Mouse (Mus musculus): Measurements from ENCODE around the gene E130208F15Rik. TPM values are rescaled to one million over a fixed set of nuclear protein-coding genes. Genes with fewer than 3 reads are reported as not detected.
A peak's percentile ranks its signal among the peaks of the same experiment; 100 is the strongest.

Gene E130208F15Rik
- polyA plus RNA-seq, 1 experiment: 0.28 TPM

GRCm38 (mm10) chr7:30318142-30318541 lies 3.4 kb upstream of the E130208F15Rik start:
- H3K4me1 ChIP-seq (ENCODE audit: control insufficient read depth, insufficient read depth, low read length): peaks cover 8% of the 10 kb centered on the region
- H3K27me3 ChIP-seq (ENCODE audit: control insufficient read depth, insufficient read depth, low read length): no peaks in the 10 kb centered on the region
- no peak overlapping the region for H3K4me3 ChIP-seq (ENCODE audit: control insufficient read depth, low read depth, low read length)
- no peak overlapping the region for H3K27ac ChIP-seq (ENCODE audit: control insufficient read depth, insufficient read depth, low read depth, low read length)
- H3K36me3 ChIP-seq (ENCODE audit: control insufficient read depth, insufficient read depth, low read length): no peaks in the 10 kb centered on the region
- TF ChIP-seq CTCF (IDR thresholded peaks at IDR 0.05; ENCODE audit: control insufficient read depth, insufficient read depth, insufficient replicate concordance, low read depth, low read length) (no peak), POLR2A (IDR thresholded peaks at IDR 0.05; ENCODE audit: control insufficient read depth, low read depth, low read length) (no peak)

DNA sequence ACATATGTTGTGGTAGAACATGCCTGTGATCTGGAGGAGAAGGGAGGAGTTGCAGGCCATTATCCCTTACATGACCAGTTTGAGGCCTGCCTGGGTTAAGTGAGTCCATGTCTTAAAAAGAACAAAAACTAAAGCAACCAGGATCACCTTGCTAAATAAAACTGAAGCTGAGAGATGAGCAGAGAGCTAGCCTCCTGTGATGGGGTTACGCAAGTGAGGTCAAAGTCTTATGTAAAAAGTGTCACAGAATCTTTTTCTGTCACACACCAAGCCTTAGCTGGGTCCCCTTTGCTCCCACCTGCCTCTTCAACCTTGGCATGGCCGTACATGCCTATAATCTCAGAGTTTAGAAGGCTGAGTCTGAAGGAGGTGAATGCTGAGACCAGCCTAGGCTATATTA lies 594 bp upstream of the E130208F15Rik start:
- no peak overlapping the region for H3K4me3 ChIP-seq (ENCODE audit: control insufficient read depth, low read depth, low read length)
- H3K4me1 ChIP-seq (ENCODE audit: control insufficient read depth, insufficient read depth, low read length): peaks cover 5% of the 10 kb centered on the region
- H3K27ac ChIP-seq (ENCODE audit: control insufficient read depth, insufficient read depth, low read depth, low read length): no peak overlapping the region
- TF ChIP-seq POLR2A (IDR thresholded peaks at IDR 0.05; ENCODE audit: control insufficient read depth, low read depth, low read length) (no peak), CTCF (IDR thresholded peaks at IDR 0.05; ENCODE audit: control insufficient read depth, insufficient read depth, insufficient replicate concordance, low read depth, low read length) (no peak)
- H3K27me3 ChIP-seq (ENCODE audit: control insufficient read depth, insufficient read depth, low read length): no peaks in the 10 kb centered on the region
- H3K36me3 ChIP-seq (ENCODE audit: control insufficient read depth, insufficient read depth, low read length): no peaks in the 10 kb centered on the region

- Histone ChIP-seq H3K4me3 (ENCODE audit: control insufficient read depth, low read depth, low read length) (peak overlapping the region; percentile 80), H3K4me1 (ENCODE audit: control insufficient read depth, insufficient read depth, low read length) (peaks cover 7% of the 10 kb centered on the region), H3K27me3 (ENCODE audit: control insufficient read depth, insufficient read depth, low read length) (no peaks in the 10 kb centered on the region), H3K36me3 (ENCODE audit: control insufficient read depth, insufficient read depth, low read length) (no peaks in the 10 kb centered on the region), H3K27ac (ENCODE audit: control insufficient read depth, insufficient read depth, low read depth, low read length) (peak overlapping the region; percentile 59)
- TF ChIP-seq POLR2A (IDR thresholded peaks at IDR 0.05; ENCODE audit: control insufficient read depth, low read depth, low read length) (peak; percentile 83), CTCF (IDR thresholded peaks at IDR 0.05; ENCODE audit: control insufficient read depth, insufficient read depth, insufficient replicate concordance, low read depth, low read length) (no peak)
These were observed 736 bp downstream of the E130208F15Rik start for GRCm38 (mm10) chr7:30322285-30322667.

DNA sequence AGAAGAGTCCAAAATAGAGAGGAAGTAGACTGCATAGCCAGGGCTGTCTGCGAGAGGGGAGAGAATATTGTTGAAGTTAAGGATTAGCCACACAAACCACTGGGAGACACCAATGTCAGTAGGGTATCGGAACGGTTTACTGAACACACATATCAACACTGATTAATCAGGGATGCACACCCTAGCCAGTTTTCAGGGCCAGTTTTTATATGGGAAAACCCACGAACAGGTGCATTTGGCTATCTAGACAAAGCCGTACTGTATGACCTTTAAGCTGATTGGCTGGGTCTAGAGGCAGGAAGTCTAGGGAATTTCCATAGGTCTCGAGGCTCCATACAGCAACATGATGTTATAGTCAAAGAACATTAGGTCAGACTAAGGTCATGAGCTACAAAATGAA lies 1.3 kb downstream of the E130208F15Rik start:
- H3K27ac ChIP-seq (ENCODE audit: control insufficient read depth, insufficient read depth, low read depth, low read length): peak overlapping the region; percentile 59; the same call in 1 of the 2 replicates

DNA sequence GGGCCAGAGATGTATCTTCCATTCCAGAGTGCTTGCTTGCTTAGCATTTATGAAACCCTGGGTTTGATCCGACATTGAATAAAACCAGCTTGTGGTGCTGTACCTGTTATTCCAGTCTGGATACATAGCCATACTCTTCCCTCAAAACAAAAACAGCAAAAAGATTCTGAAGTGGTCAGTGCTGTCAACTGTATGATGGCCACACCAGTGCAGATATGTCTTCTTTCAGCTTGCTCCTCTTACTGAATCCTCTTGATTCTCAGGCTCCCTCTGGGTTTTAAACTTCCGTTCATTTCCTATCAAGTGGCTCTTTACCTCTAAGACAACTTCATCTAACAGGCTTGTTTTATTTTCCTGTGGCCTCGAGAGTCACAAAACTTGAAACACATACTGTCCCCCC lies 2.3 kb downstream of the E130208F15Rik start, which contains the start of gene Sdhaf1:
Gene Sdhaf1, minus strand, starts transcription at position 101 of the 400 bp plus-strand sequence.
- peak within 1 kb of the TSS; percentile 59; the same call in 1 of the 2 replicates for H3K27ac ChIP-seq (ENCODE audit: control insufficient read depth, insufficient read depth, low read depth, low read length)
- H3K36me3 ChIP-seq (ENCODE audit: control insufficient read depth, insufficient read depth, low read length): no peaks in the 10 kb centered on the region
- H3K4me3 ChIP-seq (ENCODE audit: control insufficient read depth, low read depth, low read length): peak within 1 kb of the TSS; percentile 80
- H3K27me3 ChIP-seq (ENCODE audit: control insufficient read depth, insufficient read depth, low read length): no peaks in the 10 kb centered on the region
- H3K4me1 ChIP-seq (ENCODE audit: control insufficient read depth, insufficient read depth, low read length): peaks cover 7% of the 10 kb centered on the region
- TF ChIP-seq POLR2A (IDR thresholded peaks at IDR 0.05; ENCODE audit: control insufficient read depth, low read depth, low read length): no peak
- TF ChIP-seq CTCF (IDR thresholded peaks at IDR 0.05; ENCODE audit: control insufficient read depth, insufficient read depth, insufficient replicate concordance, low read depth, low read length): no peak

More for the DNA sequence above, 1.3 kb downstream of the E130208F15Rik start:
- H3K4me1 ChIP-seq (ENCODE audit: control insufficient read depth, insufficient read depth, low read length): peaks cover 7% of the 10 kb centered on the region
- H3K4me3 ChIP-seq (ENCODE audit: control insufficient read depth, low read depth, low read length): peak overlapping the region; percentile 80
- H3K27me3 ChIP-seq (ENCODE audit: control insufficient read depth, insufficient read depth, low read length): no peaks in the 10 kb centered on the region
- H3K36me3 ChIP-seq (ENCODE audit: control insufficient read depth, insufficient read depth, low read length): no peaks in the 10 kb centered on the region
- no peak for TF ChIP-seq POLR2A (IDR thresholded peaks at IDR 0.05; ENCODE audit: control insufficient read depth, low read depth, low read length)
- no peak for TF ChIP-seq CTCF (IDR thresholded peaks at IDR 0.05; ENCODE audit: control insufficient read depth, insufficient read depth, insufficient replicate concordance, low read depth, low read length)

DNA sequence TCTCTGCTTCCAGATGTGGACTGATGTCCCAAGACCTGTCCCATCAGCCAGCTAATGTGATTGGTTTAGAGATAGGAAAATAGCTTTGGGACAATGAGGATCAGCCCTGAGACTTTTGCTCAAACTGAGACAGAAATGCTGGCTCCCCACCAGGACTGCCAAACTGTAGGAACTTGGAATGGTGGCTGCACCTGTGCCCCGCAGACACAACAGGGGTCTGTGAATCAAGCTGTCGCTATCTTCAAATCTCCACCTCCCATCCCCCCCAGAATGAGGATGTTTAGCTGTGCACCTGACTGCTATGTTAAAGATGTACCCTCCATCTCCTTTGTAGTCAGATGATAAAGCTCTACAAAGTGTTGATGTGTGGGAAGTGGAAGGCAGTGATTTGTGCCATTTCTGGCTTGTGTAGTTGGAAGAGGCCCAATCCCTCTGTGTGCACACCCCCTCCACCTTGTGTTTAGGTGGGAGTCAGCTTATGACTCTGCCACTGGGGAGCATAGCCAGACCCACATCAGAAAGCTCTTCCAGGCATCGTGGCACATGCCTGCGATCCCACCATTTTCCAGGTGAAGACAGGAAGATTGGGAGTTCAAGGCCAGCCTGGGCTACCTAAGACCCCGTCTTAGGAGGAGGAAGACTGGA lies 2.9 kb downstream of the E130208F15Rik start:
- TF ChIP-seq POLR2A (IDR thresholded peaks at IDR 0.05; ENCODE audit: control insufficient read depth, low read depth, low read length) (no peak), CTCF (IDR thresholded peaks at IDR 0.05; ENCODE audit: control insufficient read depth, insufficient read depth, insufficient replicate concordance, low read depth, low read length) (no peak)
- no peak overlapping the region for H3K4me3 ChIP-seq (ENCODE audit: control insufficient read depth, low read depth, low read length)
- no peak overlapping the region for H3K27ac ChIP-seq (ENCODE audit: control insufficient read depth, insufficient read depth, low read depth, low read length)
- H3K4me1 ChIP-seq (ENCODE audit: control insufficient read depth, insufficient read depth, low read length): peaks cover 7% of the 10 kb centered on the region
- no peaks in the 10 kb centered on the region for H3K27me3 ChIP-seq (ENCODE audit: control insufficient read depth, insufficient read depth, low read length)
- H3K36me3 ChIP-seq (ENCODE audit: control insufficient read depth, insufficient read depth, low read length): no peaks in the 10 kb centered on the region

GRCm38 (mm10) chr7:30325364-30325763 lies 3.8 kb downstream of the E130208F15Rik start:
- H3K27me3 ChIP-seq (ENCODE audit: control insufficient read depth, insufficient read depth, low read length): no peaks in the 10 kb centered on the region
- H3K36me3 ChIP-seq (ENCODE audit: control insufficient read depth, insufficient read depth, low read length): no peaks in the 10 kb centered on the region
- H3K4me3 ChIP-seq (ENCODE audit: control insufficient read depth, low read depth, low read length): no peak overlapping the region
- peaks cover 7% of the 10 kb centered on the region for H3K4me1 ChIP-seq (ENCODE audit: control insufficient read depth, insufficient read depth, low read length)
- H3K27ac ChIP-seq (ENCODE audit: control insufficient read depth, insufficient read depth, low read depth, low read length): no peak overlapping the region
- TF ChIP-seq POLR2A (IDR thresholded peaks at IDR 0.05; ENCODE audit: control insufficient read depth, low read depth, low read length) (no peak), CTCF (IDR thresholded peaks at IDR 0.05; ENCODE audit: control insufficient read depth, insufficient read depth, insufficient replicate concordance, low read depth, low read length) (peak; percentile 41; the same call in 1 of the 2 replicates)
